Mouse (Mus musculus) bone marrow macrophage, adult 2 months (primary cell): Measurements from ENCODE around the gene Khsrp. TPM values are rescaled to one million over a fixed set of nuclear protein-coding genes. Genes with fewer than 3 reads are reported as not detected.

Source experiments
- H3K27ac ChIP-seq: 2 replicates; pipeline ENCODE4 v1.5.1; 2012; ENCODE audit warnings: low read depth, low read length; ENCODE audit not compliant: insufficient read depth
- H3K4me1 ChIP-seq: 2 replicates; pipeline ENCODE4 v1.6.1; 2012; ENCODE audit warnings: low read length; ENCODE audit not compliant: control insufficient read depth, insufficient read depth
- H3K4me3 ChIP-seq: 2 replicates; pipeline ENCODE4 v1.5.1; 2012; ENCODE audit warnings: mild to moderate bottlenecking, low read length, moderate library complexity; ENCODE audit not compliant: insufficient read depth
- CTCF ChIP-seq: IDR thresholded peaks from 2 replicates; pipeline ENCODE4 v1.5.1; 2012; ENCODE audit warnings: low read depth, mild to moderate bottlenecking, low read length, moderate library complexity
- POLR2A ChIP-seq: IDR thresholded peaks from 2 replicates; pipeline ENCODE4 v1.6.1; 2012; ENCODE audit warnings: mild to moderate bottlenecking, low read depth, low read length, borderline replicate concordance
- polyA plus RNA-seq: library from polyadenylated mRNA; stranded (reverse); fragments of >200 nt; gene quantifications from 2 replicates; pipeline ENCODE4 v1.2.4, GENCODE M21; 2012; ENCODE audit not compliant: missing spikeins, insufficient read depth, insufficient read length

Khsrp gene
- polyA plus RNA-seq, 1 experiment, result 76.5 TPM

- TF ChIP-seq POLR2A (no peak), CTCF (no peak)
- H3K4me1 ChIP-seq, result peaks cover 10% of the 10 kb centered on the region
- no peak overlapping the region for H3K4me3 ChIP-seq
- H3K27ac ChIP-seq, result no peak overlapping the region
These were observed 24.0 kb downstream of the Khsrp start for GRCm38 (mm10) chr17:57007137-57007905.

GRCm38 (mm10) chr17:57003994-57004393 is 27.3 kb downstream of the Khsrp start:
- H3K27ac ChIP-seq, result no peak overlapping the region
- H3K4me3 ChIP-seq, result no peak overlapping the region
- TF ChIP-seq CTCF, result no peak
- TF ChIP-seq POLR2A, result no peak
- H3K4me1 ChIP-seq, result no peaks in the 10 kb centered on the region

- Histone ChIP-seq H3K4me1 (no peaks in the 10 kb centered on the region; the same call in 1 of the 2 replicates), H3K4me3 (no peak overlapping the region), H3K27ac (no peak overlapping the region)
- no peak for TF ChIP-seq CTCF
- TF ChIP-seq POLR2A, result no peak
These were observed 30.1 kb downstream of the Khsrp start for GRCm38 (mm10) chr17:57001228-57001627.

- Histone ChIP-seq H3K4me1 (no peaks in the 10 kb centered on the region; the same call in 1 of the 2 replicates), H3K4me3 (no peak within 1 kb of the TSS), H3K27ac (no peak within 1 kb of the TSS)
- TF ChIP-seq CTCF (no peak), POLR2A (no peak)
These were observed 31.2 kb downstream of the Khsrp start, which contains the start of gene Pspn for GRCm38 (mm10) chr17:56999968-57000609. TSS of gene Pspn (minus strand) at chr17:57000018.

- no peak overlapping the region for H3K4me3 ChIP-seq
- no peak overlapping the region for H3K27ac ChIP-seq
- no peaks in the 10 kb centered on the region; the same call in 1 of the 2 replicates for H3K4me1 ChIP-seq
- TF ChIP-seq CTCF, result no peak
- TF ChIP-seq POLR2A, result no peak
These were observed 31.9 kb downstream of the Khsrp start for GRCm38 (mm10) chr17:56999414-56999813.

- Histone ChIP-seq H3K27ac (no peak within 1 kb of the TSS), H3K4me1 (no peaks in the 10 kb centered on the region; the same call in 1 of the 2 replicates), H3K4me3 (peak within 1 kb of the TSS; percentile 81)
- no peak for TF ChIP-seq POLR2A
- TF ChIP-seq CTCF, result no peak
These were observed 34.2 kb downstream of the Khsrp start, which contains the start of gene Alkbh7 for GRCm38 (mm10) chr17:56997029-56997667. TSS of gene Alkbh7 (plus strand) at chr17:56997339.

- H3K4me1 ChIP-seq, result peaks cover 2% of the 10 kb centered on the region; the same call in 1 of the 2 replicates
- no peak for TF ChIP-seq POLR2A
- H3K27ac ChIP-seq, result no peak overlapping the region
- no peak overlapping the region for H3K4me3 ChIP-seq
These were observed 34.8 kb downstream of the Khsrp start for GRCm38 (mm10) chr17:56996506-56996905.

- no peak overlapping the region for H3K27ac ChIP-seq
- TF ChIP-seq CTCF (no peak), POLR2A (no peak)
- peaks cover 7% of the 10 kb centered on the region for H3K4me1 ChIP-seq
- no peak overlapping the region for H3K4me3 ChIP-seq
These were observed 36.3 kb downstream of the Khsrp start for GRCm38 (mm10) chr17:56995046-56995445.

- Histone ChIP-seq H3K4me3 (peak overlapping the region; percentile 99), H3K27ac (no peak overlapping the region), H3K4me1 (peaks cover 7% of the 10 kb centered on the region)
- no peak for TF ChIP-seq CTCF
- no peak for TF ChIP-seq POLR2A
These were observed 40.4 kb downstream of the Khsrp start for GRCm38 (mm10) chr17:56990966-56991365.
